Mouse (Mus musculus) cerebellum, postnatal 10 days (tissue): ENCODE measurements at regions not wholly inside any gene's neighbourhood (a gene's known extent, or its start where the extent isn't known, plus 50 kb on each side); places are given as distances from the start of the nearest gene placed in this dataset.
"Not testable (repeated sequence)": the region's sequence is repeated elsewhere in the genome, so short reads cannot be mapped to it uniquely, and the experiment has no call there.

Experiments used
- DNase-seq, 2 experiments: peaks; one replicate each; pipeline ENCODE4 v3.0.0; 2021; ENCODE audit warnings: mixed read lengths in 2 of 2

DNA sequence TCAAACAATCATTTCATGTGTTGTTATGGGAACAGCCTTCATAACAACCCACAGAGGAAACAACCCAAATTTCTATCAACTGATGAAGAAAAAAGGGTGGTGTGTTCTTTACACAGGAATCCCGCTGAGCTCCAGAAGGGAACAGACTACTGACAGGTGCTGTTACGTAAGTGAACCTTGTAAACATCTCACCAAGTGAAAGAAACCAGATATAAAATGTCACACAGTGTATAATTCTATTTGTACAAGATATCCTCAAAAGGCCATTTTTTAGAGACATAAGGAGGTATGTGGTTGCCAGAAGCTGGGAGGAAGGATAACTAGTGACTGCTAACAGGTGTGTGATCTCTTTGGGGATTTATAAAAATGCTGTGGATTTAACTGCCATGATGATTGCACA, 119.9 kb downstream of the Plod2 start:
- no peak for DNase-seq

DNA sequence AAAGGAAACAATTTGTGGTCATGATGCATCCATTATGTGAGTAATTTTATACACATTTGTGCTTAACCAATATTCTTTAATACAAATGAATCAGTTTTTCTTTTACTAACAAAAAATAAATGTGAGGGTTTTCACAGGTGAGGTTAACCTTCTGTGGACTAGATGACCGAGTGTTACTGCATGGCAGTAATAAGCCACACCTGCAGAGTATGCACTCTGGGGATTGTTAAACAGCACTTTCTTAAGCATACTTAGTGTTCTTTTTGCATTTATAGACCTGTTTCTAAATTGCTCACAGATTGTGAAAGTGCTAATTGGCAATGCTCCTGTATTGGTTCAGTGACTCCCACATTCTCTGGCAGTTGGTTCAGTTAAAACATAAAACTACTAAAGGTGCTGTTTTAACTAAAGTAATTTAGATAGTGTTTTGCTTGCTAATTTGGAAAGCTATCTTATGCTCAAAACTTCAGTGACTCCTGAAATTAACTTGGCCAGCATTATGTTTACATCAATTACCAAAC, 125.4 kb downstream of the Plod2 start:
- no peak for DNase-seq

DNA sequence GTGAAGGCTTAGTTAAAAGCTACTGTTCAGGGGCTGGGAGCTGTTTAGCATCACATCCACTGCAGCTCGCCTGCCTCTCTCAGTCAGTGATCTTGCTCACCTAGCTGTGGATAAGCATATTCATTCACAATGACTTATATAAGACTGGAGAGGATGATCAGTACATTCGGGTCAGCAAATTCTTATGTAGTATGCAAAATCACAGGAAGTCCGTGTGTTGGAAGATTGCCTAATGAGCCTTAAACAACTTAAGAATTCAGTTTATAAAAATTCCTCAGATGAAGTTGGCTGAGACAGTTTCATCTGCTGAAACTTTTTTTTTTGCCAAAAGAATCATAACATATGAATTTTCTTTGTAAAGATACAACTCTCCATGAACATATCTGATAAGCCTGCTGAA, 129.9 kb downstream of the Plod2 start:
- DNase-seq, result no peak

DNA sequence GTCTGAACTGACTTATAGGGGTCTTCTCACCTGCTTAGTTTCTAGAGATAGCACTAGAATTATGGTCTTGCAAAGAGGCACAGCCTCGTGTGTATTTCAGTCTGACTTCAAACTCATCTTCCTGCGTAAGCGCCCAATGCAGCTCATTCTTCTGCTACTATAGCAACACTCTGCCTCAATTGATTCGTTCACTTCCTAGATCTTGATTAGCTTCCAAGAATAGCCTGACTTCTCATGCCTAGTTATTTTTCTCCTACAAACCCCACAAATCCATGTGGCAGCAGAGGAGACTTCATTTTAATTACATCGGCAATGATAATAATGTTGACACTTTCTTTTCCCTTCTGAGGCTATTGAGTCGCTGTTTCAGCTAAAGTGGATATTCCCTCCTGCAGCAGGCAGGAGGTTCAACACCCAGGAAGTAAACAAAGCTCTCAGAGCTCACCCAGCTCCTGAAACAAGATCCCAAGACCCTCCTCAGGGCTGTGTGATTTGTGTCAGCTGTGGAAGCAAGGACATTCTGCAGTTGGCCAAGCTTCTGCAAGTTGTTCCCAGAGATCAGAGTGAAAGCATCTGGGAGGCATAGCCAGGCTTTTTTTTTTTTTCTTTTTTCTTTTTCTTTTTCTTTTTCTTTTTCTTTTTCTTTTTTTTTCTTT, 152.5 kb downstream of the Plod2 start:
- DNase-seq, result no peak

DNA sequence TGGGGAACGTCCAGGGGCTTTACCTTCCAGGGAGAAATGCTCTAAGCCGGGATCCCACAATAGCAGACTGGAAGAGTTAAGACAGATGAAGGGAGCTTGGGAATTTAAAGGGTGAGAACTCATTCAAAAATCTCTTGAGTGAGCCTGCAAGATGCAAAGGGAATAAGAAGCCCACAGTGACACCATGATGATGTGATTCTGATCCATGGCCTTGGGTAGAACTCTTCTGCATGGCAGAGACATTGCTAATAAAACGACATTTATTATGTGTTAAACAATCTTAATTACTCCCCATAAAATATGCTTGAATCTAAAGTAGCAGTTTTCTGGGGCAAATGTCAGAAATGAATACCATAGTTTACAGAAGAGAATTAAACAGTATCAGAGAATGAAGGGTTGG, 155.9 kb downstream of the Plod2 start:
- DNase-seq, result no peak

DNA sequence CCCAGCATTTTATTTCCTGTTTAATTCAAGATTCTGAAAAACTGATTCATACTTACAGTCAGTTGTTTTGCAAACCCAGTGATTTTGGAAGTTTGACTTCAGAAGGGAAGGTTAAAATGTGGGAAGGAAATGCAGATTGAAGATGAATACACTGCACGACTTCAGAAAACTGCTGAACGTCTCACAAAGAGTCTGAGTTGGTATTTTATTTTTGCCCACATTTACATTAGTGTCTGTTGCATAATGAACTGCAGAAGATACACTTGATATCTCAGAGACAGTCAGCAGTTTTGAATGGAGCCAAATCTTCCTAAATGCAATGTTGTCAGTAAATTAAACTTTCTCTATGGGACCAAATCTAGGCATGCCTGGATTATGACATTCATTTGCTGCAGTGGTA, 162.7 kb downstream of the Plod2 start:
- DNase-seq, result no peak

DNA sequence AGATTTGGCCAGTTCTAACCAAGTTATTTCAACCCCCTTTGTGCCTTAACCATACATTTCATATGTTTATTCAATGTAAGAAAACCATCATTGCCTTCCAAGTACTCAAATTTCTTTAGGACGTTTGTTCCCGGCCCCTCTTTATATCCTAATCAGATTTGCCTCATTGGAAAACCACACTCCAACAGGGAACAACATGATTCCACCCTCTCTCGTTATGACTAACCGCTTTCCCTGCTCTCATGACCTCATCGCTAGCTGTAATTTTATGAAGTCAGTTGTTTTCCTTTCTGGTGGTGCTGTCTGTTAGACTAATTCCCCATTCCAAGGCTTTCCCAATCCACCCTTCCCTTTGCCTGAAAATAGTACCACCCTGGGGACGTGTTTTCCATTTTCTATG, 165.0 kb downstream of the Plod2 start:
- no peak for DNase-seq

DNA sequence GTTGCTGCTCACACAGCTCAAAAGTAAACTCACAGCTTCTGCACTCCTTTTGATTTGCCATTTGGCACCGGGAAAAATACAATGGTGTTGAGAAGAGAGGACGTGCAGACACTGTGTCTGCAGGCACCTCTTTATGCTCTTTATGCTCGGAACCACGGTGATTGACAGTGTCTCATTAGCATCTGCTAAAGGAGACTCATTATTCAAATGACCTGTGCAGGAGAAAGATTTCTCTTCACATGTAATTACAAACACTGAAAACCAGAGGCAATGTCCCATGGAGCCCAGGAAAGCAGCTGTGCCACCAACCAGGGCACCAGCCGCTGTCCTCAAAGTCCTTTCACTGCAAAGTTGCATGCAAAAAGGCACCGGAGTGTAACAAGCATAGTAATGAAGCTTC, 175.2 kb downstream of the Plod2 start:
- no peak for DNase-seq

DNA sequence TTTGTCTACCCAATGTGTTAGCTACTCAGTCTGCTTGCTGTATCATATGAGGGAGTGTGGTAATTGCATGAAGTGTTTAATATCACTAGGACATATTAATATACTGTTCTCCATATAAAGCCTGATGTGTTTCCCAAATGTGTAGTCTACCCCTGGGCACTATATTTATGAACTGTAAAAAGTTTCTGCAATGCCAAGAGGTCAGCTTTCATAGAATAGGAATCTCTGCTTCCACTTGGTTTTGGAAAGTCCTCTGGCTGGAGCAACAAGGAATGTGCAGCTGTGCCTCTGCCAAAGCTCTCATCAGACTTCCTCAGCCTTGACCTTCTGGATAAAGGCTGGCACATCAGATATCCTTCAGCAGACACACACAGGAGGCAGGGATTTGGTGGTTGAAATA, 176.3 kb downstream of the Plod2 start:
- DNase-seq, result no peak

DNA sequence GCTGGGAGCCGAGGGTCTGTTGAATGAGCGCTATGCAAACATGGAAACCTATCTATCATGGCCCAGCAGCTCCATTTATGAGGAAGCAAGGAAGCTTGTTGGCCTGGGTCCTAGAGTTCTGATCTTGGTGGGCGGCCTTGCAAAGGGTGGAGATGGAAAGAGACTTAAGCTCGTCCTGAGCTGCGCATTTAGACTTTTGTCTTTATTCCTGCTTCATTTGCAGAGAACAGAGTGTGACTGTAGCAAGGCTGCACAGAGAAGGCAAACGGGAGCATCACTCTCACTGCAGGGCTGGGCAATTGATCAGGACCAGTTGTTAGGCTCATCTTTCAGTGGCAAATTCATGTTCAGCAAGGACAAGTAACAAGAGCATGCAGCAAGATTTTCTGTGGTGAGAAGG, 177.2 kb downstream of the Plod2 start:
- DNase-seq, result no peak

DNA sequence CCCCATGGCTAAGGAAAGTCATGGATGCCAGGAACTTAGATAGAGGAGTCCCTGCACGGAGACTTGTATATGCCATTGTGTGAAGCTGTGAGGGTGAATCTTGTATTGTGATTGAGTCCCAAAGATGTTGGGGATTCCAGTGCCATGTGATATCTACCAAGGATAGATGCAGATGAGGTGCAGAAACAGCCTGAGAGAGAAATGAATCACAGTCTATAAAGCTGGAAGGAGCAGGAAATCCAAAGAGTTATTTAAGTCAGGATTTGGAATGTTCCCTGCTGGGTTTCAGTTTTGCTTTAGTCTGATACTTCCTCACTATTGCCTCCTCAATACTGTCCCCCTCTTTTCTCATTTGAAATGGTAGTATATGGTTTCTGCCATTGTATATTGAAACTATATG, 186.8 kb downstream of the Plod2 start:
- no peak for DNase-seq

DNA sequence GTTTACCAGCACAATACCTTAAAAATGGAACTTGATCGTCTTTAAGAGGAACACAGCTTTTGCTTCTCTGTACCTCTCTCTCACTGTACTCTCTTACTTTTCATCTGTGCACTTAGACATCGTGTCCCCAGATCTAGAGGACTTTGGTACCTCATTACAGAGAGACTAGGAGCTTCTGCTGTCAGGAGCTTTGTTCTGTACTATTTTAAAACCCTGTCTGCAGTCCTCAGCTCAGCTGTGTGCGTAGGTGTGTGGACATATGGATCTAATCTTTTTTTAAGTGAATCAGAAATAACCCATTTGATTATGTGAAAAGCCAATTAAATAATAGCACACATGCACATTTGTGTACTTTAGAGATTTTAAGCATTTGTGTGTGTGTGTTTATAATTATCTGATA, 189.4 kb downstream of the Plod2 start:
- no peak for DNase-seq

DNA sequence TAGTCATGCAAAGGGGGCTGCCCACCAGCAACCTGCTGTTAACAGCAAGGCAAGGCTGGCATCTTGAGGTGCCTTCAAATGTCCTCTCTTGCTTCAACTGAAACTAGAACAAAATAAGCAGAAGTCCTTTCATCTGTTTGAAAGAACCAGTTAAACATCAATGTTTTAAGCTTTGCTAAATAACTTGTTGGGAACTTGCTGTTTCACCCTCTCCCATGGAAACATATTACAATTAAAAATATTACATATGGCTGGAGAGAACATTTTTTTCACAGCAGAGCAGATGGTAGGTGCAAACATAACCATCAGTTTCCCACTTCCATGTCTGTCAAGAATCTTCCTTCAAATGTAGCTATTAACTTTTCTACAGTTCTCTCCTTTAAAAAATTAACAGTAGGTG, 225.5 kb downstream of the Plod2 start:
- no peak for DNase-seq

DNA sequence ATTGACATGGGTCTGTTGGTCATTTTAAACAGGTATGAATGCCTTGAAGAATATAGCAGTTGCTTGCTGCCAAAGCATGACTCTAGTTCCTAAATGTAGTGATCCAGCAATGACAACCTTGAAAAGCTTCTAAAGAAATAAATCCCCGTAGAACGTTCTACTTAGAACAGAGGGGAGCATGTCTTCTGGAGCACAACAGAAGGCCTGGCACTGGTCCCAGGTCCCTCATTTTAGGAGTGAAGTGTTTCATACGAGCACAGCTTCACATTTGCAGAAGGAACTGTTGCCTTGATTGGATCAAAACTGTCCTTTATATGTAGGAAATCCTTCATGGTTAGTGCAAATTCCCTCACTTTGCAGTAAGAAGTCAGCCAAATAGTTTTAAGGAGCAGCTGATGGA, 226.4 kb downstream of the Plod2 start:
- DNase-seq, result peak; percentile 58 to 60

DNA sequence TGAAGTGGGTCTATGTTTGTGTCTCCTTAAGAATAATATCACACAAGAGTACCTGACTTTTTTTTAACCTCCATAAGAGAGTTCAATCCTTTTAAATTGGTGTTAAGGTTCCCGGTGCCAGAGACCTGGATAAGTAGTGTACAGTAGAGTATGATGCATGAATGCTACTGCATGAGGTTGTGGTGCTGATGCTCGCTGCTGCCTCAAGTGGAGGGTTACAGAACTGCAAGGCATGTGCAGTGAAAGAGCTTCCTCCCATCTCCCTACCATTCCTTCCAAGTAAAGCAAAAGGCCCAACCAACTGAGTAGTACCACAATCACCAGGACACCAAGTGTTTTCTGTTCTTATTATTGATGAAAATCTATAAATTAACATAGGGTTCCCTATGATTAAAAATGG, 227.5 kb downstream of the Plod2 start:
- DNase-seq, result peak; percentile 43 to 44

DNA sequence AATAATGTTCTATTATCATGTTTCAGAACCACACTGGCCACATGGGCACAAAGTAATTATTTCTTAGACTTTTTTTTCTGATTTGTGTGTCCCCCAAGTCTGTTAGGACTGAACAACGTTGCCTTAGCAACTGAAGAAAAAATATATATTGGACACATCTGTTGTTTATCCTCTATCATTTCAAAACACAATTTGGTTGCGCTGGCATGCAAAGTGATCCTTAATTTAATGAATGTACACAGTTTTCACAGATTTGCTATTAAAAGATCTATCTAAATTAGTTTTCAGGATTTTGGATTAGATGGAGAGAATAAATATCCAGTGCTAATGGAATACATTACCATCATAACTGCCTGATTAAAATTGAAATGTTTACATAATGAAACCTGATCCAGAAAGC, 229.0 kb downstream of the Plod2 start:
- no peak for DNase-seq

DNA sequence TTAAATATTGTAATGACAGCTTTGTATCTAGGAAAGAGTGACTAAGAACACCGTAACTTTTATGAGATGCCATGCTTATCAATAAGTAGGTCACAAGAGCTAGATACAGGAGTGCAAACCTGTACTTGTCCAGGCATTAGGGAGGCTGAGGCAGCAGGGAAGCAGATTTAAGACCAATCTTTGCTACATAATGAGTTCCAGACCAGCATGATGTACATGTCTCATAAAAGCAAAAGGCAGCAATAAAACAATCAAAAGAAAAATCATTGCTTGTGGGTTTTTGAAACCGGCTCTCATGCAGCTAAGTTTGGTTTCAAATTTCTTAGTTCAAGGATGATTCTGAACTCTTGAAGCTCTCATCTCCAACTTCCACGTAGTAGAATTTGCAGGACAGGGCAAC, 229.7 kb downstream of the Plod2 start:
- no peak for DNase-seq

DNA sequence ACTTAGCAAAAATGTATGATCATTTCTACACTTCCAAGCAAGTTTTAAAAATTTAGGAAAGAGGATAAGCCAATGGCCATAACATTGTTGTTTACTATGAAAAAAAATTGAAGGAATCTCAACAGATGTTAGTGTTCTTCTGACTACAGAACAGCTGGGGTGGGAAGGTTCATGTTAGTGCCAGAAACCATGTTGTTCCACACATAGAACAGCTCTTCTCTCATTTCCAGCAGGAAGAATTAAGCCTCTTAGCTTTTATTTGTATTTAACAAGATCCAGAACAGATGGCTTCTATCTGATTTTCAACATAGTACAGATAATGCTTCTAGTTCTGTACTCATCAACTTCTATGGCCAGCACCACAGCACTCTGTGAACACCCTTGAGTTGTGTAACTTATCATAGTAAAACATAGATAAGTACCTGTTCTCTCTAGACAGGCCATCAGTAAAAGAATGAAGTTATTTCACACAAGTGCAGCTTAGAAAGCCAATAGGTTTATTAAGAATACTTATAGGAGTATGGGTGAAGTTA, 241.0 kb downstream of the Plod2 start:
- DNase-seq, result no peak

DNA sequence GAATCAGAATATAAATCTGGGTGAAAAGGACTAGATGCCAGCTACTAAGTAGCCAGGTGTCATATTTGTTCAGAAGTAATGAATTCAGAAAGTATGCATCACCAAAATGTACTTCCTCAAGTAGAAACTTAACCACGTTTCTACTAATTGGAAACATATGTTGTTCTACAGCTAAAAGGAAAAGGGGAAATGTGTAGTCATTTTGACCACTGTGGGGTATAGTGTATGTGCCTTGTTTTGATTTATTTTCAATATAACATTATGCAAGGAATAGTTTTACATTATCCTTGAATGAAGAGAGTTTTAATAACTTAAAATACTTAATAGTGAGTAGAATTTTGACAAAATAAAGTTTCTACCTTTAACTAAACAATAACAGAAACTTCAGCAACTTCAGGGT, 257.7 kb downstream of the Plod2 start:
- DNase-seq, result no peak

DNA sequence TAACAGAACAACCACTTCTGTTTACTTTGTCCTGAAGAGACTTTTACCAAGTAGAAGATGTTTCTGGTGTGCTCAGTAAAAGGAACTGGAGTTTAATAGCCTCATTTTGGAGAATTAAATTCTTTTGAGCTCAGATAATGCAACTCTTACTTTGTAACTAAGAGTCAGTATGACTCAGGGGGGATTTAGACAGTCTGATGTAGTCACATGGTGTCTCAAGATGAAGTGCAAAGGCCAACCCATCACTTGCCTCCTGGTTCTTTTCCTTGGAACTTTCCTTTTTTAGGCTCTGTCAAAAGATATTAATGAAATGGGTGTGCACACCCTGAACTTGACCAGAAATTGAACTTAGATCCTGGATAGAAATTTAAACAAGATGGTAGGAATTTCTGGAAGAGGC, 267.4 kb downstream of the Plod2 start:
- no peak for DNase-seq

DNA sequence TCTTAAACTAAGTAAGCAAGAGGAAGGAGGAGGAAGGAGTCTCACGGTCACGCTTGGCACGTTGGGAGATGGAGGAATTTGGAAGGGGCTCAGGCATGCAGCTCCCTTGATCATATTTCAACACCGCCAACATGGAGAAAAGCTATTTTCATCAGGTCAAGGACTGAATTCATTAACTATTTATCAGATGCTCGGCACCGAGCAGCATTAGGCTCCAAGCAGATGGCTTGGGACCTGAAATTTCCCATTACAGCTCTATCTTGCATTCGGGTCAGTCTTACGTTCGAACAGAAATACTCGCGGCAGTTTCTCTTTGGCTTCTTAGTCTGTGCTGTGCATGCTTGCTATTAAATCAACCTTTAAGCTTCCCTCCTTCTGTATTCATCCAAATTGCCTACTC, 278.7 kb downstream of the Plod2 start:
- DNase-seq, result peak; percentile 38 to 41

DNA sequence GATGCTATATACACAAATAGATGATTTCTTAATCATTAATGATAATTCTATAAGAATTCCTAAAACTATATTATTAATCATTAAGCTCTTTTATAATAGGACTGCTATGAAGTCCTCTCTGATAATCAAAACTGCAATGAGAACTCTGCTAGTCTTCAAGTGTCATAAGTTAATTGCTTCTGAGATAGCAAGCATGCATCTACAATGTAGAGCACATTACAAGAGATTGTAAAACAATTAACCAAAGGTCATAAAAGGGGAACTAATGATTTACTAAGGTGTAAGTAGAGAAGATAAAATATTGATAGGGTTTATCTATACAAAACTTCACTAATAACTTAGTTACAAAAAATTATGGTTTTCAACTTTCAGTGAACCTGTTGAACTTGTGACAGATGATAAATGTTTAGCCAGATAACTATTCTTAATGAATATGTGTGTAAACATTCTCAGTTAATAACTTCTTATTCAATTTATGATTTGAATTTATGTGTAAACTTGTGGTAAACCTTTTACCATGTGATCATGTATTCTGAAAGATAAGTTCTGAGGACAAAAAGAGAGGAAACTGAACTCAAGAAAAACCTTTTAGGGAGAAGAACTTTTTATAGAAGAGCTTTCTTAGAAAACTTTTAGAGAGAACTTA, 284.8 kb downstream of the Plod2 start:
- DNase-seq, result no peak

DNA sequence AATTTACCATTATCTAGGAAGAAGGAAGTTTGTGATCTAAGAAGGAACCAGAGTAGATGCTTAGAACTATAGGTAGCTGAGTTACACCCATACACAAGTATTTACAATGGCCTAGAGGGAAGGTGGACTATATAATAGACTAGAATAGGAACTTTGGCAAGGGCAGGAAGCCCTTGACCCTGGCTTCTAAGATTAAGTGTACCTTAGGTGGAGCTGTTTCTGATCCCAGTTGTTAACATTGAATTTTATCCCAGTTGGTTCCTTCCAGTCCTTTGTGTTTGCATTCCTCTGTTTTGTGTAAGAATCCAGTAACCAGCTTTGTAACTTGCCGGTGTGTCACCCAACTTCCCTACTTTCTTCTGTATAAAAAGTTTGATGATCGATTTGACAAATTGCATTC, 294.1 kb downstream of the Plod2 start:
- not testable (repeated sequence) for DNase-seq

DNA sequence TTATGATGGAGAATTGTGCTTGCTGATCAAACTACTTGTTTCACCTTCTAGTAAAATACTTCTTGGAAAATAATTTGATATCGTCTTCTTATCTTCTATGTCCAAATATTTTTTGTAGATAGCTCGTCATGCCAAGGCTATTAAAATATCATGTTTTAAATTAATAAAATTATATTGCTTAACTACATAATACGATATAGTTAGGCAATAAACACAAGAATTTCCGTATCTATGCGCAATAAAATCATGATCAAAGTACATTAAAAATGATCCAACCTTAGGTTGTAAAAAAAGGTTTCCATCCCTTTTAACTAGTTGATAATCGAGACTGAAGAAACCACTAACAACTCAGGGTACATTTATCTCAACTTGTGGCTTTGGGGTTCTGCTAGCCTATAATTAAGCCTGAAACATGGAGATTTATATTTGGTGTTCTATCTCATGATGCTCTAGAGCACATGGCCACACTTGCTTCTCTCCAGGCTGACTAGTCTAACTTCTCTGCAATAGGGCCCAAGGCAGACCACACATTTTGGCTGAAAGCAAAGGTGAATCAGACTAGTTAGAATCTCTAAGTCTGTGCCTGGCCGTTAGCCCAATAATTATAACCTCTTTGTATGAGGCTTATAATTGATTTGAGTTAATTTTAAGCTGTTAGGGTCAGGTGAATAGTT, 314.5 kb downstream of the Plod2 start:
- DNase-seq, result no peak
